Mouse (Mus musculus) forebrain, embryonic 12.5 days (tissue): ENCODE data around the gene Thoc5. TPM values are rescaled to one million over a fixed set of nuclear protein-coding genes. Genes with fewer than 3 reads are reported as not detected.
A peak's percentile ranks its signal among the peaks of the same experiment; 100 is the strongest.

Source experiments
- ATAC-seq: fragments of 200-750 bp; cut with Nextera tagmentation; 2 replicates; pipeline ENCODE4 v1.8.0; 2017; ENCODE audit warnings: moderate TSS enrichment; ENCODE audit not compliant: low FRiP score
- H3K27ac ChIP-seq: fragments of 300-500 bp; sonication (generic); 2 replicates; pipeline ENCODE4 v1.5.1; 2016; ENCODE audit warnings: mild to moderate bottlenecking
- H3K27me3 ChIP-seq: fragments of 300-500 bp; sonication (generic); 2 replicates; pipeline ENCODE4 v1.6.1; 2016; ENCODE audit warnings: mild to moderate bottlenecking
- H3K36me3 ChIP-seq: fragments of 300-500 bp; sonication (generic); replicated peaks from 2 replicates; pipeline ENCODE4 v1.6.1; 2016; ENCODE audit warnings: mild to moderate bottlenecking
- H3K4me1 ChIP-seq: fragments of 300-500 bp; sonication (generic); 2 replicates; pipeline ENCODE4 v1.6.1; 2016
- H3K4me2 ChIP-seq: fragments of 300-500 bp; sonication (generic); 2 replicates; pipeline ENCODE4 v1.6.1; 2016; ENCODE audit warnings: mild to moderate bottlenecking, moderate library complexity
- H3K4me3 ChIP-seq: fragments of 300-500 bp; sonication (generic); replicated peaks from 2 replicates; pipeline ENCODE4 v1.5.1; 2016; ENCODE audit warnings: mild to moderate bottlenecking
- H3K9ac ChIP-seq: fragments of 300-500 bp; sonication (generic); 2 replicates; pipeline ENCODE4 v1.6.1; 2016; ENCODE audit warnings: mild to moderate bottlenecking
- H3K9me3 ChIP-seq: fragments of 300-500 bp; sonication (generic); 2 replicates; pipeline ENCODE4 v1.6.1; 2016
- WGBS: fragments of 180-500 bp; shearing (Covaris S2); methylation state at CpG from one replicate; pipeline ENCODE4 v1.1.7; 2016; 5-methylcytosine and 5-hydroxymethylcytosine counted together
- polyA plus RNA-seq: library from polyadenylated mRNA; unstranded; fragments of >200 nt; fragmentation: Nextera tagmentation; extraction: Ambion mirVana; gene quantifications from 2 replicates; pipeline ENCODE4 v1.2.1, GENCODE M21; 2016

Thoc5 gene
- polyA plus RNA-seq, 1 experiment from 2014 or later = 55.2 TPM

DNA sequence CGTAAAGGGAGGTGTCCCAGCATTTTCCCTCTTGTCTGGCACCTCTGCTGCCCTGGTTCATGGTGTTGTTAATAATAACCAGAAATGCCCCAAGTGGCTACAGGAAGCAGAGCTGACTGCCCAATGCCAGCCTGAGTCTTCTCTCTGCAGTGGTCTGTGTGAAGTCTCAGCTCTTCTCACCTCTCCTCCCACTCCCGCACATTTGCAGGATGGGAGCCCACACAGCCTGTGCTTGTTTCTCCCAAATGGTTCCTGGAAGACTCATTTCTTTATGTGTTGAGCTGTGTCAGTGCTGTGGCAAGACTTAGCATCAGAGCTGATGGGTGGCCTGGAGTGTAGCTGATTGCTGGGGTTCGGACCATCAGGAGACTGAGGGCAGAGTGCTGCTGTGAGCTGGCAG lies 32.1 kb downstream of the Thoc5 start:
- Histone ChIP-seq H3K4me2 (no peak overlapping the region), H3K27ac (no peak overlapping the region), H3K27me3 (no peaks in the 10 kb centered on the region), H3K4me3 (no peak overlapping the region), H3K9me3 (no peaks in the 10 kb centered on the region), H3K9ac (no peak overlapping the region), H3K4me1 (peaks cover 13% of the 10 kb centered on the region), H3K36me3 (peaks cover 85% of the 10 kb centered on the region)
- no peak for ATAC-seq
- 90% methylated on average over 3 of the region's 3 CpGs for WGBS

DNA sequence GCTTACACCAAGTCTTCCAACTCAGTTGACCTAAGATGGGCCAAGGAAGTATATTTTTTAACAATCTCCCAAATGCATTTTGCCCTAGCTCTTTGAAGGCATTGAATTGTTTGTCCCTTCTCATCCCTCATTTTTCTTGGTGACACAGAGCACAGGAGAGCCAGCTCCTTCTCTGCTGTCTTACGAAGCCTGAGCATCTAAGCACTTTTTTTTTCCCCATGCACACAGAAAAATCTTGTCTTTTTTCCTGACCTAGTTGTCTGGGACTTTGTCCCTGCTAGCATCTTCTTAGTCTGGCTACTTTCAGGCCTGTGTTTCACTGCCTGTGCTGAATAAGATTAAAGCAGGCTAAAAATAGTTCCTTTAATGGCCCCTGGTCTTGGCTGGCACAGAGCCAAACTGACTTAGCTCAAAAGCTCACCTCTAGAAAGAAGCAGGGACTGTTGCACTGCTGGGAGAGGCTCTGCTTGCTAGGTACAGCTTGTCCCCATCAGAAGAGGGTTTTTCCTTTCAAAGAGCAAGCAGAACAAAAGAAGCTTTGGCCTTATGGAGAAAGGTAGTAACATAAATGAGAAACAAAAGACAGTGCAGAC lies 36.0 kb downstream of the Thoc5 start:
- WGBS = 53% methylated on average over 1 of the region's 1 CpGs
- H3K36me3 ChIP-seq = peaks cover 47% of the 10 kb centered on the region
- no peak overlapping the region for H3K4me2 ChIP-seq
- no peak overlapping the region for H3K4me3 ChIP-seq
- H3K4me1 ChIP-seq = peaks cover 13% of the 10 kb centered on the region
- 0 out of 2 replicates have a peak overlapping the region, but pooled peaks have one; percentile 53 for H3K27ac ChIP-seq
- no peak for ATAC-seq
- H3K9ac ChIP-seq = no peak overlapping the region
- H3K9me3 ChIP-seq = no peaks in the 10 kb centered on the region
- no peaks in the 10 kb centered on the region for H3K27me3 ChIP-seq

DNA sequence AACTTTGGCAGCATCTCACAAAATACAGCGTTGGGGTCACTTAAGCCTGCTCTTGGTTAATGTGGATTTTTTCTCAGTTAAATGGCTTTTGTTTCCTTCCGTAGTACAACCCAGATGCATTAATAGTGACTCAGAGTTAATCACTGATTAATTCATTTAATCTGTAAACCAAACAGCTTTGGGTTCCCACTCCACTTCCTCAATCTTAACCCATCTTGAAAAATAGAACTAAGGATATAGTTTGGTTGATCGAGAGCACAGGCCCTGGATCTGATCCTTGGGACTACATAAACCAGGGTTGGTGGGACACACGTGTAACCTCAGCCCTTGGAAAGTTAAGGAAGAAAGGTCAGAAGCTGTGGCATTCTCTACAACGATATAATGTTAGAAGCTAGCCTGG lies 41.1 kb downstream of the Thoc5 start:
- Histone ChIP-seq H3K4me1 (peaks cover 4% of the 10 kb centered on the region), H3K36me3 (no peaks in the 10 kb centered on the region), H3K4me3 (no peak overlapping the region), H3K27ac (no peak overlapping the region), H3K9me3 (no peaks in the 10 kb centered on the region), H3K9ac (no peak overlapping the region), H3K4me2 (no peak overlapping the region), H3K27me3 (no peaks in the 10 kb centered on the region)
- 89% methylated on average over 5 of the region's 5 CpGs for WGBS
- no peak for ATAC-seq

DNA sequence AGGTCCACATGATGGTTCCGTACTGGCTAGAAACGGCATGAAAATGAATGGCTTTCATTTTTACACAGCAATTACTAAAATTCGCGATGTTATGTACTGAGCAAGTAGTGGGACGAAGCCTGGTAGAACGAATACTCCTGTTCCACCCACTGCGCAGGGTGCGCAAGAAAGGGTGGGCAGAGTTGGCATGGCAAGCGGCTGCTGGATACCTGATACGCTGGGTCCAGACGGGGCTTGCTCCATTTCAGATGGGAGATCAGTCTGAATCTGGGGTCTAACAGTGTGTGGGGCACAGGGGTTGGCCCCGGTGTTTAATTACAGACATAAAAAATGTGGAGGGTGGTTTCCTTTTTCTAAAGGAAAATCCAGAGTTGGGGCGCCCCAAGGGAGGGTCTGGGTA lies 51.4 kb downstream of the Thoc5 start:
- H3K27ac ChIP-seq = no peak overlapping the region
- no peaks in the 10 kb centered on the region for H3K9me3 ChIP-seq
- H3K36me3 ChIP-seq = no peaks in the 10 kb centered on the region
- peaks cover 31% of the 10 kb centered on the region for H3K4me1 ChIP-seq
- peak overlapping the region; percentile 53 for H3K4me3 ChIP-seq
- ATAC-seq = peak; percentile 3; the same call in 1 of the 2 replicates
- no peak overlapping the region for H3K9ac ChIP-seq
- peak overlapping the region; percentile 84 for H3K4me2 ChIP-seq
- peaks cover 74% of the 10 kb centered on the region for H3K27me3 ChIP-seq
- 40% methylated on average over 13 of the region's 13 CpGs for WGBS

DNA sequence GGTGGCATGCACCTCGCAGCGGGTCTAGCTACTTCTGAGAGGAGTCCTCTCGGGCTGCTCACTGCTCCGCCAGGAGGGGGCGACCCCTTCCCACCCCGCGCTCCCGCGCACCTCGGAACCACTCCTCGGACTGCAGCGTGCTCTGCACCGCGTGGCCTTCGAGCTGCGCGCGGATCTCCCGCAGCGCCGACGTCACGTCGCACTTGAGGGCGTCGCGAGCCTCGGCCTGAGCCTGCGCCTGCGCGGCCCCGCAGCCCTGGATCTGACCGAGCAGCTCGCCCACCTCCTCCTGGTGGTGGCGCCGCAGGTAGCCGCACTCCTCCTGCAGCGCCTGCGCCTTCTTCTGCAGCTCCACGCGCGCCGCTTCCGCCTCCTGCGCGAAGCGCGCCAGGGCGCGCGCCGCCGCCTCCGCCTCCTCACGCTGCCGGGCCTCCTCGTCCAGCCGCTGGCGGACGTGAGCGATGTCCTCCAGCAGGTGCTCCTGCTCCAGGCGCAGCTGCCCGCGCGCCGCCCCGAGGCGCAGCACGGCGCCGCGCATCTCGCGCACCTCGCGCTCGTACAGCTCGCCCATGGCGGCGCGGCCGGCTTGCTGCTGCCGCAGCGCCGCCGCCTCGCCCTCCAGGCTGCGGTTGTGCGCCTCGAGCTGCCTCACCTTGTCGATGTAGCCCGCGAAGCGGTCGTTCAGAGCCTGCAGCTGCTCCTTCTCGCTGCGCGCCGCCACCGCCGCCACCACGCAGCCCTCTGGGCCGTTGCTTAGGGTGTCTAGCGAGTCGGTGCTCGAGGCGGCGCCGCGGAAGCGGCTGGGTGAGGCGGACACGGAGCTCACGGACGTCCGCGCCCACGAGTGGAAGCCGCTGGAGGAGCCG lies 52.1 kb downstream of the Thoc5 start:
- Histone ChIP-seq H3K4me1 (peaks cover 31% of the 10 kb centered on the region), H3K9me3 (no peaks in the 10 kb centered on the region), H3K9ac (peak overlapping the region; percentile 42), H3K27ac (peak overlapping the region; percentile 73), H3K4me2 (peak overlapping the region; percentile 84), H3K27me3 (peaks cover 80% of the 10 kb centered on the region), H3K4me3 (peak overlapping the region; percentile 53), H3K36me3 (no peaks in the 10 kb centered on the region)
- WGBS = under 1% methylated on average over 117 of the region's 120 CpGs
- ATAC-seq = peak; percentile 89

DNA sequence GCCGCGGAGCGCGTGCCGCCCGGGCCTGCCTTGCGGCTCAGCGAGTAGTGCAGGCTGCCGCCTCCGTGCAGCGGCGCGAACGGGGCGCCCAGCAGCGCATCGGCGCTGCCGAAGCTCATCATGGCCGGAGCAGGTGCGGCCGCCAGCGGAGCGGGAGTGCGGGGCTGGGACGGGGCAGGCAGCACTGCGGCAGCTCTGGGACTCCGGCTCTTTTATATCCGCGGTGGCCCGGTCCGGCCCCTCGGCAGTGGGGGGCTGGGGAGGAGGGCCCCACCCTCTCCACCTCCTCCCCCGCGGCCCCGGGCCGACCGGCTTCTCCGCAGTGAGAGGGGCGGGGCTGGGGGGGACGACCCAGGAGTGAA lies 52.7 kb downstream of the Thoc5 start, which contains the start of gene Nefh:
Gene Nefh, minus strand, starts transcription at position 252 of the 362 bp plus-strand sequence.
- under 1% methylated on average over 25 of the region's 41 CpGs for WGBS
- peak; percentile 61 for ATAC-seq

DNA sequence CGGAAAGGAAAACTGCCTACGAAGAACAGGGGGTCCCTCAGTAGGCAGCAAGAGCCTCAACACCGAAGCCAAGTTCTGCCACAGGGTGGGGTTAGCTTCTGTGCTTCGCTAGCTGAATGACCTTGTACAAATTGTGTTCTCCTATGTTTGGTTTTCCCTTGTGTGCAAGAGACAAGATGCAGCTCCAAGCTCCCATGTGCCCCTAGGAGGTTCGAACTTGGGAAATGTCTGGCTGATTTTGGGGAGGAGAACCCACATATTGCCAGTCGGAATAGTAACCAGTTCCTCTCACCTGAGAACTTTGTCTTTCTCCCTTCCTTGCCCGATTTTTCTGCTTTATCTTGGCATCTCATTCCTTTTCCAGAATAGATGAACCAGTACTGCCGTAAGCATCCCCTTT lies 53.7 kb downstream of the Thoc5 start:
- peaks cover 96% of the 10 kb centered on the region for H3K27me3 ChIP-seq
- H3K9me3 ChIP-seq = no peaks in the 10 kb centered on the region
- no peak overlapping the region for H3K27ac ChIP-seq
- H3K9ac ChIP-seq = no peak overlapping the region
- H3K36me3 ChIP-seq = no peaks in the 10 kb centered on the region
- peak overlapping the region; percentile 53 for H3K4me3 ChIP-seq
- ATAC-seq = no peak
- WGBS = 33% methylated on average over 8 of the region's 8 CpGs
- peaks cover 36% of the 10 kb centered on the region for H3K4me1 ChIP-seq
- peak overlapping the region; percentile 84; the same call in 1 of the 2 replicates for H3K4me2 ChIP-seq

More for the DNA sequence above, 52.7 kb downstream of the Thoc5 start, which contains the start of gene Nefh:
- H3K9me3 ChIP-seq = no peaks in the 10 kb centered on the region
- H3K4me3 ChIP-seq = peak within 1 kb of the TSS; percentile 53
- H3K36me3 ChIP-seq = no peaks in the 10 kb centered on the region
- peak within 1 kb of the TSS; percentile 42 for H3K9ac ChIP-seq
- peaks cover 31% of the 10 kb centered on the region for H3K4me1 ChIP-seq
- peaks cover 86% of the 10 kb centered on the region for H3K27me3 ChIP-seq
- H3K4me2 ChIP-seq = peak within 1 kb of the TSS; percentile 84
- peak within 1 kb of the TSS; percentile 73 for H3K27ac ChIP-seq

DNA sequence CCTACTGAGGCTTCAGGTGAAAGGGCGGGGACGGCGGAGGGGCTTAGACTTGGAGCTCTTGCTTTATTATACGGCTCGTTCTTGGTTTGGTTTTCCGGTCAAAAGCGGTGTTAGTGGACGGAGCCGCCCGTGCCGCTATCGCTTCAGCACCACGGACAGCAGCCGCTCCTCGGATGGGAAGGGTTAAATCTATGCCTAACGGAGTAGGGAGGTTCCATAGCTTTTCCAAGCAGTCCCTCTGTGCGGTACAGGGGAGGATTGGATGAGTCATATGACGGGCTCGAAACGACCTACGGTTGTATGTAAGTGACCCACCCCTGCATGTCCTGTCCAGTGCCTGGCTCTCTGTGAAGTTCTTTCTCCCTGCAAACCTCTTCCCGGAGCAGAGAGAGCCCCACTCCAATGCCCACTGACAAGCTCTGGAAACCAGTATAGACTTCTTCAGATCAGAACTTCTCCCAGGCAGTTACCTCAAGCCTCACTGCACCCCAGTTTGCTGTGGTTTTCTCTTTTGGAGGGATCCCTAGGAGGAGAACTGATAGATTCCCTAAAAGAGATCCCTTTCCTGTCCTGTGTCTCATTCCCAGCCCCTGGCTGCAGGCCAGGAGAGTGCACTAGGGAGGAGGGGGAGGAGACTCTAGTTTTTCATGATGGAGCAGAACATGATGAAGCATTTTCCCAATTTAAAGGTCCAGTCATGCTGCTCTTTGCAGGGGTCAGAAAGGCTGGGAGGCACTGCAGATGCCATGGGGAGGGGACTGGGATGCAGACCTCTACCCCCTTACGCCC lies 54.3 kb downstream of the Thoc5 start:
- Histone ChIP-seq H3K27ac (no peak overlapping the region), H3K36me3 (no peaks in the 10 kb centered on the region), H3K9me3 (no peaks in the 10 kb centered on the region), H3K4me1 (peaks cover 40% of the 10 kb centered on the region), H3K4me2 (peak overlapping the region; percentile 10; the same call in 1 of the 2 replicates), H3K27me3 (peaks cover 99% of the 10 kb centered on the region), H3K9ac (no peak overlapping the region), H3K4me3 (0 out of 2 replicates have a peak overlapping the region, but pooled peaks have one; percentile 10)
- WGBS = 5% methylated on average over 23 of the region's 23 CpGs
- no peak for ATAC-seq

DNA sequence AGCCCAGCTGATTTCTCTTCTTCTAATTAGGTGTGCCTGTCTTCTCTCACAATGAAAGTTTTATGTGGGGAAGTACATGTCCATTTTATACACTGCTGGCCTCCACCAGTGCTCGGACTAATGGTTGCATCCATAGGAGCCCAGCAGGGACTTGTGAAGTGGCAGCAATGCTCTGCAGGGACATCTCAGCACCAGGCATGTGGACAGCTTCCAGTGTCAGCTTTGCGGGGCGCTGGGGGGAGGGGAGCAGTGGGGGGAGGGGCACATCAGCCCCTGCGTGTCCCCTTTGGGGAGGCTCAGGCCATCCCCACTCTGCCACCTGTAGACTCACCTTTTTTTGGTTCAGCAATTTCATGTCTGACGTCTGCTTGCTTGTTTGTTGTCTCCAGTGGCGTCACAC lies 58.3 kb downstream of the Thoc5 start:
- Histone ChIP-seq H3K4me1 (peaks cover 21% of the 10 kb centered on the region), H3K4me2 (peak overlapping the region; percentile 11), H3K9me3 (no peaks in the 10 kb centered on the region), H3K4me3 (no peak overlapping the region), H3K27ac (no peak overlapping the region), H3K36me3 (no peaks in the 10 kb centered on the region), H3K9ac (no peak overlapping the region), H3K27me3 (peaks cover 66% of the 10 kb centered on the region)
- no peak for ATAC-seq
- 3% methylated on average over 6 of the region's 6 CpGs for WGBS

DNA sequence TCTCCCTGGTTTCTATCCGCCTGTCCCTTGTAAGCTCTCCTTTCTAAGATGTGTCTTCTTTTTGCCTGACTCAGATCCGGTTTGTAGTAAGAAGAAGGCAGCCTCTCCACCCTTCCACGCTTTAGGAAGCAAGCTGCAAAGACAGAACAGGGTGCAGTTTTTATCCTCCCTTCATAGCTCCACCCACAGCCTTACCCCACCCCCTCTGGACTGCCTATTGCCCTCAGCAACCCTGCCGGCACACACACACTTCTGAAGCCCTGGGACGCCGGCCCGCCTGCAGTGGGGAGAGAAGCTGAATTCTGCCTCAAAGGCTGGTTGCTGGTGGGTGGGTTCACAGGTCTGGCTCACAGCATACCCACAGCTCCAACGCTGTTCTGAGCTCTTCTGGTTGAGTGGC lies 58.8 kb downstream of the Thoc5 start:
- H3K4me3 ChIP-seq = no peak overlapping the region
- 2% methylated on average over 8 of the region's 8 CpGs for WGBS
- H3K4me1 ChIP-seq = peaks cover 16% of the 10 kb centered on the region
- no peak for ATAC-seq
- peaks cover 60% of the 10 kb centered on the region for H3K27me3 ChIP-seq
- H3K4me2 ChIP-seq = peak overlapping the region; percentile 11
- H3K36me3 ChIP-seq = no peaks in the 10 kb centered on the region
- H3K27ac ChIP-seq = no peak overlapping the region
- no peaks in the 10 kb centered on the region for H3K9me3 ChIP-seq
- H3K9ac ChIP-seq = no peak overlapping the region

DNA sequence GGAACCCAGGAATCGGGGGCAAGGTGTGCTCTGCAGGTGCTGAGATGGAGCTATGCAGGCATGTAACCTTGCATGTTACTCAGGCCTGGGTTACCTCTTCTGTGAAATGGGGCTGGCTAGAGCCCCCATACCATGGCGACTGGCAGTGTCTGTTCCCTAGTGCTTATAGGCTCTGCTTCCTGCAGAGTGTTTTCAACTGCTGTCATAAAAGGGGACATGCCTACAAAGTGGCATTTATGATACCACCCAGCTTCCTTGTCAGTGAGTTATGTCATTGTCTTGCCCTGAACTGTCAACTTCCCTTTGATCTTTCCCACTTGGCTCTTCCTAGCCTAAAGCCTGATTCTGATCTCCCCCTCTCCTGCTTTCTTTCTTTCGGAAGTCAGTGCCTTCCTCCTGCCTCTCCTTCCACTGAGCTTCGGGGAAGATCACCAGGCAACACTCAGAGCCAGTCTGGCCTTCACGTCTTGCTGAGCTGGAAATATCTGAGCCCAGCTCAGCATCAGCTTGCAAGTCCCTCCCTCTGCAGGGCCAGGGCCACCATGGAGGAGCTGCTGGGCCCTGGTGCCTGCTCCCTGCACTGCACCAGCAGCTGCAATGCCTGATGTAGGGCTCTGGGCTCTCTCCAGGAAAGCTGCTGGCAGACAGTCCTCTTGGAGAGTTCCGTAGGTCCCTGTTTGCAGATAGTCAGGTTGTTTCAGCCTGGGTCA lies 68.1 kb downstream of the Thoc5 start:
- Histone ChIP-seq H3K4me3 (no peak overlapping the region), H3K36me3 (no peaks in the 10 kb centered on the region), H3K4me2 (no peak overlapping the region), H3K27ac (no peak overlapping the region), H3K9me3 (no peaks in the 10 kb centered on the region), H3K9ac (no peak overlapping the region), H3K27me3 (no peaks in the 10 kb centered on the region), H3K4me1 (no peaks in the 10 kb centered on the region)
- 68% methylated on average over 6 of the region's 6 CpGs for WGBS
- no peak for ATAC-seq
